Mouse (Mus musculus) heart, postnatal 14 days (tissue): ENCODE results near the gene Lin7a. TPM values are rescaled to one million over a fixed set of nuclear protein-coding genes. Genes with fewer than 3 reads are reported as not detected.

Source experiments
- DNase-seq, 2 experiments: peaks; one replicate each; pipeline ENCODE4 v3.0.0; 2021 to 2022
- intact Hi-C: fragments of 180-260 bp; cut with DNase I; formaldehyde crosslinking; loops from one replicate; pipeline ENCODE4 v1.15.1; 2025
- total RNA-seq, 2 experiments: library from RNA; stranded (reverse); gene quantifications; 2 replicates each; pipeline ENCODE4 v1.2.3; 2021

Gene Lin7a
- total RNA-seq, 2 experiments from 2014 or later: 2.1 TPM

- intact Hi-C loops: no loop called here
- no peak for DNase-seq
Observed at GRCm38 (mm10) chr10:107313395-107313794, 41.9 kb downstream of the Lin7a start.

GRCm38 (mm10) chr10:107315251-107315650 is 43.8 kb downstream of the Lin7a start:
- no peak for DNase-seq
- intact Hi-C loops: no loop called here

- no peak for DNase-seq
- intact Hi-C loops: no loop called here
Observed at GRCm38 (mm10) chr10:107315681-107316080, 44.2 kb downstream of the Lin7a start.

- intact Hi-C loops: no loop called here
- DNase-seq: no peak
Observed at GRCm38 (mm10) chr10:107316100-107316499, 44.6 kb downstream of the Lin7a start.

GRCm38 (mm10) chr10:107319648-107320047 is 48.2 kb downstream of the Lin7a start:
- intact Hi-C loops: no loop called here
- no peak for DNase-seq

- DNase-seq: no peak
- intact Hi-C loops: no loop called here
Observed at GRCm38 (mm10) chr10:107323865-107324264, 52.4 kb downstream of the Lin7a start.

GRCm38 (mm10) chr10:107325558-107325957 is 54.1 kb downstream of the Lin7a start:
- no peak for DNase-seq
- intact Hi-C loops: no loop called here

GRCm38 (mm10) chr10:107339524-107339923 is 68.0 kb downstream of the Lin7a start:
- no peak for DNase-seq

GRCm38 (mm10) chr10:107341151-107341550 is 69.7 kb downstream of the Lin7a start:
- no peak for DNase-seq
- intact Hi-C loops: no loop called here

More at GRCm38 (mm10) chr10:107339524-107339923, 68.0 kb downstream of the Lin7a start:
- intact Hi-C loops: no loop called here

- no peak for DNase-seq
- intact Hi-C loops: no loop called here
Observed at GRCm38 (mm10) chr10:107344200-107344599, 72.7 kb downstream of the Lin7a start.

GRCm38 (mm10) chr10:107347842-107348241 is 76.4 kb downstream of the Lin7a start:
- intact Hi-C loops: no loop called here
- no peak for DNase-seq

- DNase-seq: no peak
- intact Hi-C loops: no loop called here
Observed at GRCm38 (mm10) chr10:107351696-107352485, 80.4 kb downstream of the Lin7a start.

- DNase-seq: no peak
- intact Hi-C loops: no loop called here
Observed at GRCm38 (mm10) chr10:107353483-107353882, 82.0 kb downstream of the Lin7a start.

GRCm38 (mm10) chr10:107358443-107359040 is 87.1 kb downstream of the Lin7a start:
- intact Hi-C loops: no loop called here

GRCm38 (mm10) chr10:107359296-107359695 is 87.8 kb downstream of the Lin7a start:
- DNase-seq: no peak
- intact Hi-C loops: no loop called here

More at GRCm38 (mm10) chr10:107358443-107359040, 87.1 kb downstream of the Lin7a start:
- no peak for DNase-seq

- DNase-seq: peak; percentile 44 to 48
- intact Hi-C loops: no loop called here
Observed at GRCm38 (mm10) chr10:107361546-107361945, 90.1 kb downstream of the Lin7a start.

- intact Hi-C loops: no loop called here
- no peak for DNase-seq
Observed at GRCm38 (mm10) chr10:107362026-107362425, 90.5 kb downstream of the Lin7a start.

GRCm38 (mm10) chr10:107363049-107363816 is 91.7 kb downstream of the Lin7a start:
- DNase-seq: no peak
- intact Hi-C loops: no loop called here

GRCm38 (mm10) chr10:107377218-107377617 is 105.7 kb downstream of the Lin7a start:
- intact Hi-C loops: no loop called here
- no peak for DNase-seq

- DNase-seq: no peak
- intact Hi-C loops: no loop called here
Observed at GRCm38 (mm10) chr10:107381143-107381746, 109.8 kb downstream of the Lin7a start.

- intact Hi-C loops: no loop called here
- DNase-seq: no peak
Observed at GRCm38 (mm10) chr10:107383825-107384224, 112.3 kb downstream of the Lin7a start.
